Mouse (Mus musculus) small intestine, adult 2 months (tissue): ENCODE data around the gene Gm5475. TPM values are rescaled to one million over a fixed set of nuclear protein-coding genes. Genes with fewer than 3 reads are reported as not detected.

Experiments
- H3K27ac ChIP-seq: fragments of 200-500 bp; 2 replicates; pipeline ENCODE4 v1.5.1; 2012; ENCODE audit warnings: low read depth, low read length, control low read depth, inconsistent platforms; ENCODE audit not compliant: insufficient read depth
- H3K27me3 ChIP-seq: fragments of 200-500 bp; 2 replicates; pipeline ENCODE4 v1.6.1; 2012; ENCODE audit warnings: mild to moderate bottlenecking, moderate library complexity, low read length, inconsistent platforms; ENCODE audit not compliant: control insufficient read depth, insufficient read depth
- H3K36me3 ChIP-seq: fragments of 200-500 bp; 2 replicates; pipeline ENCODE4 v1.6.1; 2012; ENCODE audit warnings: mild to moderate bottlenecking, low read length, control low read depth, inconsistent platforms; ENCODE audit not compliant: control insufficient read depth, insufficient read depth
- H3K4me1 ChIP-seq: fragments of 200-500 bp; 2 replicates; pipeline ENCODE4 v1.6.1; 2012; ENCODE audit warnings: low read length, inconsistent platforms, mixed read lengths; ENCODE audit not compliant: control insufficient read depth, insufficient read depth, insufficient read length
- H3K4me3 ChIP-seq: fragments of 200-500 bp; 2 replicates; pipeline ENCODE4 v1.5.1; 2012; ENCODE audit warnings: low read depth, mild to moderate bottlenecking, control low read depth, inconsistent platforms, low read length, moderate library complexity
- CTCF ChIP-seq: fragments of 200-500 bp; IDR thresholded peaks from 2 replicates; pipeline ENCODE4 v1.5.1; 2012; ENCODE audit warnings: low read depth, mild to moderate bottlenecking, control low read depth, inconsistent platforms, low read length, moderate library complexity, mixed read lengths; ENCODE audit not compliant: insufficient replicate concordance, insufficient read length; ENCODE audit errors: extremely low read depth
- POLR2A ChIP-seq: fragments of 200-500 bp; IDR thresholded peaks from 2 replicates; pipeline ENCODE4 v1.6.1; 2012; ENCODE audit warnings: low read depth, mild to moderate bottlenecking, control low read depth, inconsistent platforms, low read length, moderate library complexity
- WGBS: fragments of 180-500 bp; shearing (Covaris S2); methylation state at CpG from one replicate; pipeline ENCODE4 v1.1.7; 2018; 5-methylcytosine and 5-hydroxymethylcytosine counted together
- polyA plus RNA-seq: library from polyadenylated mRNA; depleted of rRNA; stranded (reverse); fragments of >200 nt; gene quantifications from 2 replicates; pipeline ENCODE4 v1.2.3, GENCODE M21; 2012

Gene Gm5475
- polyA plus RNA-seq, 1 experiment = 0.13 TPM

DNA sequence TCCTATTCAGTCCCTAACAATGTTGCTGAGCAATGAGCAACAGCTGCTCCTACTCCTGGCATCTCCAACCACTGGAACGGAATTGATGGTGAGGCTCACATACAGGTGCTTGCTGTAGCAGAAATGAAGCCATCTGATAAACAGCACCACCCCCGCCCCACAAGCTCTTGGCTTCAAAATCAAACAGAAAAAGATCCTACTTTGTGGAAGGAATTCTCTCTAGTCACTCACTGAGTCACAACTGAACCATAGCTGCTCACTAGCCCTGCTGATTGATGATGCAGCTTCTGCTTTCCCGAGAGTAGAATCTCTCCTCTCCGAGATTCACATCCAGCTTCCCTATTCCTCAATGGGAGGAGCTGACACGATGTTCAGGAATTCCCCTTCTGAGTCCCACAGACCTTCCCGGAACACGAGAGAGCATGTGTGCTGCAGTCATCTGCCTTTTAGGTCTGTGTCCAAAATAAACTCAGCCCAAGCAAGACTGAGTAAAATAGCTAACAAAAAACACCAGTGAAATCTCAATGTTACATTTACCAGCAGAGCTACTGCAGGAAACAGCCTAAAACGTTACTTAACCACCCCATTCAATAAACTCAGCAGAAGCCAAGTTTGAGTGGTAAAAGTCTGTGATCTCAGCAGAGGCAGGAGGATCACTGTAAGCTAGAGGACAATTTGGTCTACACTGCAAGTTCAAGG is 739 bp upstream of the Gm5475 start:
- peak overlapping the region; percentile 37; the same call in 1 of the 2 replicates for H3K4me3 ChIP-seq
- H3K27me3 ChIP-seq = no peaks in the 10 kb centered on the region
- peak overlapping the region; percentile 90 for H3K27ac ChIP-seq
- peaks cover 19% of the 10 kb centered on the region for H3K4me1 ChIP-seq
- 0 out of 2 replicates have a peak, but pooled peaks cover 4% of the 10 kb centered on the region for H3K36me3 ChIP-seq
- TF ChIP-seq CTCF (no peak), POLR2A (no peak)
- WGBS = 6% methylated on average over 8 of the region's 8 CpGs

DNA sequence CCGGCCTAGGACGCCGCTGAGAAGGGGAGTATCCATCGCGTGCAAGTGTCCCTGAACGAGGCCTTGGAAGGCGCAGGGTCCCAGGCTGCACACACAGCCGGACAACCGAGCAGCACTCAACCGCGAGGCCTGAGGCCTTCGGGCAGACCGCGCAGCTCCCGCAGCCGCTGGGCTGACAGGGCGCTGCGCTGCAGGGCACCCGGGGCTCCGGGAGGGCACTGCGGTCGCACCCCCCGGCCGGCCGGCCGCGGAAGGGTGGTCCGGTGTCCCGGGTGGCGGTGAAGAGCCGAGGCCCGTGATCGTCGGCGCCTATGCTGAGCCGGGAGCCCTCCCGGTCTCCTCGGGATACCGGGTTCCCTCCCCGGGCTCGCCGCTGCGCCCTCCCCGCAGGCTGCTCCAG is 529 bp downstream of the Gm5475 start:
- TF ChIP-seq CTCF (no peak), POLR2A (no peak)
- Histone ChIP-seq H3K36me3 (0 out of 2 replicates have a peak, but pooled peaks cover 2% of the 10 kb centered on the region), H3K27ac (peak overlapping the region; percentile 67), H3K4me3 (peak overlapping the region; percentile 90), H3K27me3 (no peaks in the 10 kb centered on the region), H3K4me1 (peaks cover 17% of the 10 kb centered on the region)
- WGBS = 1% methylated on average over 44 of the region's 44 CpGs

DNA sequence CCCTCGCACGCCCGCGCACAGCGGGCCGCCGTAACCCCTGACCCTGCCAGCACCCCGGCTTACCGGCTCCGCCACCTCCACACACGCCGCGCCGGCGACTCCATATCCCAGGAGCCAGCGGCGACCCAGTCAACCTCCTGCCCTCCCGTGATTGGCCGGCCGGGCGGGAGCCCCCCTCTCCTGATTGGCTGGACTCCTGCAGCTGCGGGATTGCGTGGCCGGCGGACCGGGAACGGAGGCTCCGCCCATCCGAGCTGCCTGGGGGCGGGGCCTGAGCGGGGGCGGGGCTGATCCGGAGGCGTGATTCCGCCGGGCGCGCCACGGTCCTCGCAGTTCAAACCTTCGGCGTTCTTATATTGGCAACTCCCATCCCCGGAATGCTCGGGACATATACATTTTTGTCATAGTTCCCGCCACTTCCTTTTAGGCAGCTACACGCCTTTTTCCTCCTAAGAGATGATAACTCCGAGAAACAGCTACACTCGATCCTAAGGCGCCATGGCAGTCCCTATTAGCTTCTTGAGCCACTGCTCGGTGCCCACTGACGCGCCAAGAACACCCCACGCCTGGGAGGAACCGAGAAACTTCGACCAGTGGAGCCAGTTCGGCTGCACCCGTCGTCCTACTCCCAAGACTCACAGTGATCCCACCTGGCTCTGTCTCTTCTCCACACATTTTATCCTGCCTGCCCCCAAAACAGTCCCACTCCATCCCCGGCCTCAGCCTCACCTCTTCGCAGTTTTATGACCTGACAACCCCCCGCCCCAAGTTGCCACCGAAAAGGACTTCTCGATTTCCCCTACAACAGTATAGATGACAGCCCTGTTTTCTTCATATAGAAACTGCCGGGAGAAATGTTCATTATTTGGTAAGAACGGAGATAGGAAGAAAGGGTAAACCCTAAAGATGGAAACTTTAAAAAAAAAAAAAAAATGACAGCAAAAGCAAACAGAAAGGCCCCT is 1.2 kb downstream of the Gm5475 start:
- peak overlapping the region; percentile 90 for H3K4me3 ChIP-seq
- H3K27ac ChIP-seq = peak overlapping the region; percentile 67
- H3K27me3 ChIP-seq = no peaks in the 10 kb centered on the region
- WGBS = 1% methylated on average over 65 of the region's 65 CpGs
- peaks cover 17% of the 10 kb centered on the region for H3K4me1 ChIP-seq
- no peaks in the 10 kb centered on the region for H3K36me3 ChIP-seq
- TF ChIP-seq CTCF = no peak
- TF ChIP-seq POLR2A = peak; percentile 93

DNA sequence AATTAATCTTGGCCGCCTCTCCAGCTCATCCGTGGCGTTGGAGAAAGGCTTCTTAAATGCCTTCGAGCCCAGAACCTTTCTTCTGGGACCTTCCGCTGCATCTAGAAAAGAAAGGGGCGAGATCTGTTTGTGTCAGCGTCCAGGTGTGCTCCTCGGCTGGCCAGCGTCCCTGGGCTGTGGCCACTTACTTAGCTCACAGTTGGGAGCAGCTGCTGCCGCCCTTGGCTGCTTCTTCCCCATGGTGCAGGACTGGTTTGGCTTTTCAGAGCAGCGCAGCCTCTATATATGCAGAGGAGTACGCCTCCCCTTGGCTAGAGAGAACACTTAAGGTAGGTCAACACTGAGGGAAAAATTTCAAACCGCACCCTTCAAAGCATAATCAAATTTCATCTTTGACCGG is 2.0 kb downstream of the Gm5475 start:
- Histone ChIP-seq H3K27ac (peak overlapping the region; percentile 45), H3K27me3 (no peaks in the 10 kb centered on the region), H3K4me3 (peak overlapping the region; percentile 49), H3K36me3 (no peaks in the 10 kb centered on the region), H3K4me1 (peaks cover 17% of the 10 kb centered on the region)
- WGBS = 2% methylated on average over 14 of the region's 14 CpGs
- TF ChIP-seq POLR2A (peak; percentile 43; the same call in 1 of the 2 replicates), CTCF (no peak)

- H3K4me1 ChIP-seq = peaks cover 13% of the 10 kb centered on the region
- H3K4me3 ChIP-seq = peak within 1 kb of the TSS; percentile 49
- no peaks in the 10 kb centered on the region for H3K27me3 ChIP-seq
- peak within 1 kb of the TSS; percentile 45 for H3K27ac ChIP-seq
- H3K36me3 ChIP-seq = no peaks in the 10 kb centered on the region
- 17% methylated on average over 17 of the region's 17 CpGs for WGBS
- no peak for TF ChIP-seq POLR2A
- no peak for TF ChIP-seq CTCF
These were observed 2.6 kb downstream of the Gm5475 start, which contains the start of gene Slc11a2 for GRCm38 (mm10) chr15:100424396-100425122. Gene Slc11a2, minus strand, starts transcription at chr15:100425072.

DNA sequence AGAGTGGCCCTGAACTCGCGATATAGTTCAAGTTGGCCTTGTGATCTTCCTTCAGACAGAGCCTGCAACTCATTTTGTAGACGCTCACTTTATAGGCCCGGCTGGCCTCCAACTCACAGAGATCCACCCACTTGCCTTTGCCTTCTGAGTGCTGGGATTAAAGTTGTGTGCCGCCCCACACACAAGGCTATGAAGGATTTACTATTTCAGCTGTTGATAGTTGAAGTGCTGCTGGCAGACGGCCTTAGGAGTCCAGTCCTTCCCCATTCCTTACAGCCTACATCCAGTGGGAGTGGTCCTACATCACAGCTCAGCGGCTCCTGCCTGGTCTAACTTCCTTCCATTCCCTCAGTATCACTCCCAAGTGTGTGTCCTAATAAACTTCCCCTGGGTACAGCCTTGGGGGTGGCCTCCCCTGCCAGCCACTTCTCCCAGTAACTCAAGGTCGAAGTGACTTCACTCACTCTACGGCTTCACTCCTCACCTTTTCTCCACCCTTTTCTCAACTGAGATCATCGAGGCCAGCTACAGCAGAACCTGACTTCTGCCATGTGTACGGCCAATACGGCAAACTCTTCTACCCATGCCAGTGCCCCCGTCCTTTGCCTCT is 6.5 kb downstream of the Gm5475 start:
- no peak for TF ChIP-seq POLR2A
- no peak for TF ChIP-seq CTCF
- Histone ChIP-seq H3K36me3 (no peaks in the 10 kb centered on the region), H3K27ac (no peak overlapping the region), H3K4me1 (peaks cover 8% of the 10 kb centered on the region), H3K4me3 (no peak overlapping the region), H3K27me3 (no peaks in the 10 kb centered on the region)
- WGBS = 72% methylated on average over 13 of the region's 13 CpGs
